Comparison of ENCODE assay signal across 8 mouse cellular contexts in genomic region chr8:57576238-57576637, GRCm38 (mm10).
DNase-seq lines count a peak whose midpoint lies in the region; ATAC-seq and TF ChIP-seq lines count a peak whose summit lies in the region.

No protein-coding gene starts in this region.

- WGBS in intestine, postnatal 0 days, result 25% methylated on average over 7 of the region's 7 CpGs
- WGBS in spleen, adult 2 months, result 5% methylated on average over 7 of the region's 7 CpGs

- H3K9me3 ChIP-seq in intestine, postnatal 0 days (ENCODE audit: control insufficient read depth), result no peaks in the 10 kb centered on the region
- no peaks in the 10 kb centered on the region for H3K9me3 ChIP-seq in megakaryocyte, embryonic 14.5 days

- 0 out of 2 replicates have a peak overlapping the region, but pooled peaks have one; percentile 57 for H3K27ac ChIP-seq in intestine, postnatal 0 days (ENCODE audit: low read depth, low read length)
- H3K27ac ChIP-seq in spleen, adult 2 months (ENCODE audit: insufficient read depth, low read length), result no peak overlapping the region

- no peaks in the 10 kb centered on the region for H3K27me3 ChIP-seq in intestine, postnatal 0 days (replicated peaks; ENCODE audit: control insufficient read depth, insufficient read depth, low read length)
- H3K27me3 ChIP-seq in megakaryocyte, embryonic 14.5 days (replicated peaks), result no peaks in the 10 kb centered on the region
- no peaks in the 10 kb centered on the region for H3K27me3 ChIP-seq in spleen, adult 2 months (ENCODE audit: control insufficient read depth, insufficient read depth, low read length)

- no peak overlapping the region for H3K4me3 ChIP-seq in intestine, postnatal 0 days (ENCODE audit: low read depth, low read length)
- H3K4me3 ChIP-seq in megakaryocyte, embryonic 14.5 days (replicated peaks), result peak overlapping the region; percentile 82
- no peak overlapping the region for H3K4me3 ChIP-seq in spleen, adult 2 months (ENCODE audit: extremely low read depth, insufficient read depth, insufficient read length)

- H3K4me2 ChIP-seq in intestine, postnatal 0 days (replicated peaks; ENCODE audit: low read depth), result 0 out of 2 replicates have a peak overlapping the region, but pooled peaks have one; percentile 4

- DNase-seq in layer of hippocampus, adult 11-12 months (ENCODE audit: low spot score), result peak; percentile 27
- no peak for DNase-seq in layer of hippocampus, postnatal 14 days (ENCODE audit: low spot score in 2 of 2)
- peak; percentile 71 for DNase-seq in c-Kit-positive CD71-negative TER-119-negative erythroid progenitor cells, embryonic 14.5 days (ENCODE audit: low read depth)
- DNase-seq in heart, adult 18-20 months, result peak; percentile 63 to 84
- DNase-seq in spleen, adult 2 months (ENCODE audit: low read depth in 1 of 2, low spot score in 2 of 2), result peak; percentile 59 to 70
- no peak for DNase-seq in layer of hippocampus, adult 18-20 months (ENCODE audit: low spot score in 2 of 2)

- no peak for TF ChIP-seq POLR2A in spleen, adult 2 months (IDR thresholded peaks at IDR 0.05; ENCODE audit: low read depth, low read length)

- H3K9ac ChIP-seq in intestine, postnatal 0 days (ENCODE audit: low read depth, low read length), result no peak overlapping the region

- H3K36me3 ChIP-seq in intestine, postnatal 0 days (ENCODE audit: control insufficient read depth, insufficient read depth), result no peaks in the 10 kb centered on the region
- H3K36me3 ChIP-seq in megakaryocyte, embryonic 14.5 days (replicated peaks; ENCODE audit: low read length), result peaks cover 38% of the 10 kb centered on the region
- no peaks in the 10 kb centered on the region; the same call in 1 of the 2 replicates for H3K36me3 ChIP-seq in spleen, adult 2 months (ENCODE audit: control insufficient read depth, insufficient read depth, low read length)

- TF ChIP-seq CTCF in intestine, postnatal 0 days (IDR thresholded peaks at IDR 0.05; ENCODE audit: low read depth), result peak; percentile 64
- no peak for TF ChIP-seq CTCF in spleen, adult 2 months (IDR thresholded peaks at IDR 0.05; ENCODE audit: extremely low read depth, insufficient read depth, insufficient read length, insufficient replicate concordance)

- peak; percentile 95 for ATAC-seq in intestine, postnatal 0 days

- H3K4me1 ChIP-seq in intestine, postnatal 0 days (replicated peaks; ENCODE audit: control insufficient read depth, insufficient read depth, low read length), result peaks cover 3% of the 10 kb centered on the region; the same call in 1 of the 2 replicates
- H3K4me1 ChIP-seq in megakaryocyte, embryonic 14.5 days, result peaks cover 76% of the 10 kb centered on the region
- H3K4me1 ChIP-seq in spleen, adult 2 months (ENCODE audit: control insufficient read depth, insufficient read depth, insufficient read length), result peaks cover 10% of the 10 kb centered on the region; the same call in 1 of the 2 replicates

Comparison
In these comparisons a context has a peak if more than half of its experiments do, and no peak if none do; other contexts are left out.
1. DNase-seq: peak in layer of hippocampus, adult 11-12 months (single experiment), c-Kit-positive CD71-negative TER-119-negative erythroid progenitor cells, embryonic 14.5 days (single experiment), heart, adult 18-20 months (2 of 2) and spleen, adult 2 months (2 of 2); none in layer of hippocampus, postnatal 14 days (0 of 2) and layer of hippocampus, adult 18-20 months (0 of 2).